Mouse (Mus musculus) stomach, embryonic 15.5 days (tissue): ENCODE measurements at regions not wholly inside any gene's neighbourhood (a gene's known extent, or its start where the extent isn't known, plus 50 kb on each side); places are given as distances from the start of the nearest gene placed in this dataset.

Source experiments
- ATAC-seq: fragments of 200-750 bp; cut with Nextera tagmentation; 2 replicates; pipeline ENCODE4 v1.8.0; 2017; ENCODE audit warnings: low read depth, moderate number of reproducible peaks, moderate TSS enrichment; ENCODE audit not compliant: insufficient read depth, low FRiP score
- H3K27ac ChIP-seq: fragments of 300-500 bp; sonication (generic); 2 replicates; pipeline ENCODE4 v1.5.1; 2015; ENCODE audit warnings: mild to moderate bottlenecking, inconsistent platforms
- H3K27me3 ChIP-seq: fragments of 300-500 bp; sonication (generic); replicated peaks from 2 replicates; pipeline ENCODE4 v1.6.1; 2015; ENCODE audit warnings: inconsistent platforms
- H3K36me3 ChIP-seq: fragments of 300-500 bp; sonication (generic); 2 replicates; pipeline ENCODE4 v1.6.1; 2015; ENCODE audit warnings: inconsistent platforms
- H3K4me1 ChIP-seq: fragments of 300-500 bp; sonication (generic); 2 replicates; pipeline ENCODE4 v1.6.1; 2015; ENCODE audit warnings: inconsistent platforms
- H3K4me2 ChIP-seq: fragments of 300-500 bp; sonication (generic); 2 replicates; pipeline ENCODE4 v1.6.1; 2015; ENCODE audit warnings: mild to moderate bottlenecking, inconsistent platforms
- H3K4me3 ChIP-seq: fragments of 300-500 bp; sonication (generic); replicated peaks from 2 replicates; pipeline ENCODE4 v1.5.1; 2015; ENCODE audit warnings: inconsistent platforms
- H3K9ac ChIP-seq: fragments of 300-500 bp; sonication (generic); 2 replicates; pipeline ENCODE4 v1.6.1; 2015; ENCODE audit warnings: inconsistent platforms
- H3K9me3 ChIP-seq: fragments of 300-500 bp; sonication (generic); 2 replicates; pipeline ENCODE4 v1.6.1; 2016; ENCODE audit warnings: inconsistent platforms
- WGBS: fragments of 180-500 bp; shearing (Covaris S2); methylation state at CpG from one replicate; pipeline ENCODE4 v1.1.7; 2015; 5-methylcytosine and 5-hydroxymethylcytosine counted together

GRCm38 (mm10) chr8:9072724-9073123 lies 382.4 kb upstream of the Arglu1 start:
- no peak for ATAC-seq
- H3K27me3 ChIP-seq: no peaks in the 10 kb centered on the region
- H3K9me3 ChIP-seq: no peaks in the 10 kb centered on the region
- peaks cover 5% of the 10 kb centered on the region for H3K4me1 ChIP-seq
- WGBS: 88% methylated on average over 4 of the region's 4 CpGs
- H3K36me3 ChIP-seq: no peaks in the 10 kb centered on the region
- H3K9ac ChIP-seq: no peak overlapping the region
- H3K4me3 ChIP-seq: no peak overlapping the region
- no peak overlapping the region for H3K27ac ChIP-seq
- no peak overlapping the region for H3K4me2 ChIP-seq

DNA sequence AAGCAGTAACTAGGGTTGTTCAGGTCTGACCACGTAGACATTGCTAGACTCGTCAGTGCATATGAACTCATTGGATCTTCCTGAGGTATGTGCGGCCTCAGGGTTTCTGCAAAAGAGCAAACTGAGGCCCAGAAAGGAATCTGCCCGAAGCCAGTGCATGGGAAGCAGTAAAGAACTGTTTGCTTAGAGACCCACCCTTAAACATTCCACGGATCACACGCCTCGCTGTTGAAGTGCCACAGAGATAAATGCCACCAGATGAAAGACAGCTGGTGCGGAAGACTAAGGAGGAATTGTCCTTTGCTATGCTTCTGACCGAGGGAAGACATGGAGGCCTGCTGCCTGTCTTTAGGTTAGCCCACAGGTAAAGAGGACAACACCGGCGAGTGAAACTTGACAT lies 382.0 kb upstream of the Arglu1 start:
- Histone ChIP-seq H3K9ac (no peak overlapping the region), H3K4me3 (no peak overlapping the region), H3K36me3 (no peaks in the 10 kb centered on the region), H3K4me2 (no peak overlapping the region), H3K4me1 (peaks cover 5% of the 10 kb centered on the region), H3K27me3 (no peaks in the 10 kb centered on the region), H3K9me3 (no peaks in the 10 kb centered on the region), H3K27ac (no peak overlapping the region)
- 59% methylated on average over 11 of the region's 11 CpGs for WGBS
- ATAC-seq: no peak

DNA sequence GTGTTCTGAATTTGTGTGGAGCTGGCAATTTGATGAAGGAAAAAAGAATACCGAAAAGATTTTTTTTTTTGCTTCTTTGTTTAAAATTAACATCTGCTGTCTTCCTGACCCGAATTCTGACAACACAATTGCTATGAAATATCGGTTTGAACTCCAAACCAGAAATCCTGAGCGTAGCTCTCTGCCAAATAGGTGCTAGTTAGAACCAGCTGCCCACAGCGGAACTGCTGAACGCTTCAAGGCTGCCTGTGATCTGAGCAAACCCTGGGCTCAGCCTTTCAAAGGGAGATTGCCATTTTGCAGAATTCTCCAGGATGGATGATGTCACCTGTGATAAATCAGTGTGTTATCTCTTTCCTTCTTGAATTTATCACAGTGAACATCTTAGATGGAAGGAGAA lies 380.6 kb upstream of the Arglu1 start:
- no peaks in the 10 kb centered on the region for H3K27me3 ChIP-seq
- no peak overlapping the region for H3K9ac ChIP-seq
- H3K36me3 ChIP-seq: no peaks in the 10 kb centered on the region
- ATAC-seq: no peak
- H3K4me1 ChIP-seq: peaks cover 5% of the 10 kb centered on the region
- WGBS: 39% methylated on average over 6 of the region's 6 CpGs
- H3K9me3 ChIP-seq: no peaks in the 10 kb centered on the region
- no peak overlapping the region for H3K27ac ChIP-seq
- H3K4me2 ChIP-seq: no peak overlapping the region
- H3K4me3 ChIP-seq: no peak overlapping the region

- Histone ChIP-seq H3K9me3 (no peaks in the 10 kb centered on the region), H3K4me2 (no peak overlapping the region), H3K27ac (no peak overlapping the region), H3K9ac (no peak overlapping the region), H3K27me3 (no peaks in the 10 kb centered on the region), H3K4me1 (peaks cover 5% of the 10 kb centered on the region), H3K4me3 (no peak overlapping the region), H3K36me3 (no peaks in the 10 kb centered on the region)
- WGBS: 41% methylated on average over 7 of the region's 7 CpGs
- peak; percentile 70 for ATAC-seq
These were observed 379.5 kb upstream of the Arglu1 start for GRCm38 (mm10) chr8:9069845-9070244.

- Histone ChIP-seq H3K4me1 (peaks cover 5% of the 10 kb centered on the region), H3K4me2 (no peak overlapping the region), H3K27me3 (no peaks in the 10 kb centered on the region), H3K9me3 (no peaks in the 10 kb centered on the region), H3K27ac (no peak overlapping the region), H3K4me3 (no peak overlapping the region), H3K36me3 (no peaks in the 10 kb centered on the region), H3K9ac (no peak overlapping the region)
- no peak for ATAC-seq
- 54% methylated on average over 1 of the region's 1 CpGs for WGBS
These were observed 377.4 kb upstream of the Arglu1 start for GRCm38 (mm10) chr8:9067731-9068130.

DNA sequence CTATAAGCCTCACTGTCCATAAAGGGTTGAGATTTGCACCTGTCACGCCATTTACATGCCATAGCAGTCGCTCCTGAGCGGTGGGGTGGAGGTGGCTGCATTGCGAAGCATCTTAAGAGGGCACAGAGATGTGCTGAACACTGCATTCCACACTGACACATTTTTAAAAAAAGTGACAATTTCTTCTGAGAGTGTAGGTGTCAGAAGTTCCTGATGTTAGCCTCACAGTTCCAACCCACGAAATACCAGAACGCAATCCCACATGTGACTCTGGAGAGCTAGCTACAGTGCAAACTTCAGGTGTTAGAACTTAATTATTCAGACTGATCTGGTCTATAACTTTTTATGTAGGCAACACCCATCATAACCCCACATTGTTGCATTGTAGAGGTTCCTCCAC lies 369.8 kb upstream of the Arglu1 start:
- ATAC-seq: no peak
- WGBS: 92% methylated on average over 6 of the region's 6 CpGs

GRCm38 (mm10) chr8:9055416-9055819 lies 365.1 kb upstream of the Arglu1 start:
- ATAC-seq: no peak
- H3K27ac ChIP-seq: no peak overlapping the region

More for the DNA sequence above, 369.8 kb upstream of the Arglu1 start:
- Histone ChIP-seq H3K27ac (no peak overlapping the region), H3K4me2 (no peak overlapping the region), H3K4me3 (no peak overlapping the region), H3K9me3 (no peaks in the 10 kb centered on the region), H3K27me3 (no peaks in the 10 kb centered on the region), H3K36me3 (no peaks in the 10 kb centered on the region), H3K9ac (no peak overlapping the region), H3K4me1 (no peaks in the 10 kb centered on the region)

GRCm38 (mm10) chr8:9054801-9055200 lies 364.5 kb upstream of the Arglu1 start:
- no peak for ATAC-seq

More at GRCm38 (mm10) chr8:9055416-9055819, 365.1 kb upstream of the Arglu1 start:
- Histone ChIP-seq H3K9me3 (no peaks in the 10 kb centered on the region), H3K36me3 (no peaks in the 10 kb centered on the region), H3K27me3 (no peaks in the 10 kb centered on the region), H3K4me1 (peaks cover 9% of the 10 kb centered on the region; the same call in 1 of the 2 replicates), H3K4me3 (no peak overlapping the region), H3K4me2 (no peak overlapping the region), H3K9ac (no peak overlapping the region)
- WGBS: 58% methylated on average over 6 of the region's 6 CpGs

DNA sequence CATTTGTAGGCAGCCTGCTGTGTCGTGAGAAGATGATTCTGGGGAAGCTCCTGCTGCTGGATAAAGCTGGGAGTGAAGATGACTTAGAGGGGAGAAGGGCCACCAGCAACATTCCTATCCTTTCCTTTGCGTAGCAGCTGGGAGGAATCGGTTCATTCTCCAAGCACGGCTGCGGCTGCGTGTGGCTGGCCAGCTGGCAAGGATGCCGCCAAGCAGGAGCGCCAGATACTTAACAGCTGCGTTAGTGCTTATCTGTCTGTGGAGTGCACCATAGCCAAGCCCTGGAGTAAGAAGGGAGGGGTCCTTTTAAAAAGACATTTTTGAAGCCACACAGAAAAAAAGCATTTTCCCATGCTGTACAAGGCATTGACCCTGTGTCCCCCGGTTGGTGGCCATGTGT lies 361.4 kb upstream of the Arglu1 start:
- Histone ChIP-seq H3K4me3 (no peak overlapping the region), H3K27me3 (no peaks in the 10 kb centered on the region), H3K9ac (no peak overlapping the region), H3K36me3 (no peaks in the 10 kb centered on the region), H3K27ac (no peak overlapping the region), H3K4me1 (peaks cover 9% of the 10 kb centered on the region; the same call in 1 of the 2 replicates), H3K9me3 (no peaks in the 10 kb centered on the region), H3K4me2 (no peak overlapping the region; the same call in 1 of the 2 replicates)
- no peak for ATAC-seq
- 40% methylated on average over 10 of the region's 10 CpGs for WGBS

More at GRCm38 (mm10) chr8:9054801-9055200, 364.5 kb upstream of the Arglu1 start:
- H3K9ac ChIP-seq: no peak overlapping the region
- H3K9me3 ChIP-seq: no peaks in the 10 kb centered on the region
- 75% methylated on average over 4 of the region's 4 CpGs for WGBS
- no peak overlapping the region for H3K4me3 ChIP-seq
- H3K4me2 ChIP-seq: no peak overlapping the region
- H3K27ac ChIP-seq: no peak overlapping the region
- H3K36me3 ChIP-seq: no peaks in the 10 kb centered on the region
- peaks cover 9% of the 10 kb centered on the region; the same call in 1 of the 2 replicates for H3K4me1 ChIP-seq
- H3K27me3 ChIP-seq: no peaks in the 10 kb centered on the region

GRCm38 (mm10) chr8:9050740-9051475 lies 360.6 kb upstream of the Arglu1 start:
- no peak overlapping the region; the same call in 1 of the 2 replicates for H3K4me2 ChIP-seq
- ATAC-seq: no peak
- WGBS: 69% methylated on average over 11 of the region's 11 CpGs

DNA sequence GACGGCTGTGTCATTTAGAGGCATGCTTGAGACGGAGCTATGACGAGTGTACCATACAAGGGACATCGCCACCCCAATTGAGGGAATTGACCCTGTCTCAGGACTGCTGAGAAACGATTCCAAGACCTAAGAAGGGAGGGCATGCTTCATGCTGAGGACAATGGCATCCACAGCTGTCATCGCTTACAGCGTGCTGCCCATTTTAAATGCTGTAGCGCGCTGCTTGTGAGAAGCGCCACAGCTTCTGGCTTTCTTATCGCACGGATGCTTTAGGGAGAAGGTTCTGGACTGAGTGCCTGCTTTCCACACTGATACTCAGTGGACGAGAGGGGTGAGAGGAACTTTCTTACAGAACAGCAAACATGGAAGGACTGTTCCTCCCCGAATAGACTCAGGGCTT lies 357.8 kb upstream of the Arglu1 start:
- no peak overlapping the region for H3K27ac ChIP-seq
- peaks cover 9% of the 10 kb centered on the region; the same call in 1 of the 2 replicates for H3K4me1 ChIP-seq
- H3K9ac ChIP-seq: no peak overlapping the region
- no peaks in the 10 kb centered on the region for H3K27me3 ChIP-seq
- 85% methylated on average over 14 of the region's 14 CpGs for WGBS
- no peak overlapping the region for H3K4me3 ChIP-seq
- no peak for ATAC-seq
- H3K4me2 ChIP-seq: no peak overlapping the region
- no peaks in the 10 kb centered on the region for H3K36me3 ChIP-seq
- no peaks in the 10 kb centered on the region for H3K9me3 ChIP-seq

More at GRCm38 (mm10) chr8:9050740-9051475, 360.6 kb upstream of the Arglu1 start:
- Histone ChIP-seq H3K9me3 (no peaks in the 10 kb centered on the region), H3K36me3 (no peaks in the 10 kb centered on the region), H3K27me3 (no peaks in the 10 kb centered on the region), H3K27ac (no peak overlapping the region), H3K4me3 (no peak overlapping the region), H3K9ac (no peak overlapping the region), H3K4me1 (peaks cover 9% of the 10 kb centered on the region; the same call in 1 of the 2 replicates)

DNA sequence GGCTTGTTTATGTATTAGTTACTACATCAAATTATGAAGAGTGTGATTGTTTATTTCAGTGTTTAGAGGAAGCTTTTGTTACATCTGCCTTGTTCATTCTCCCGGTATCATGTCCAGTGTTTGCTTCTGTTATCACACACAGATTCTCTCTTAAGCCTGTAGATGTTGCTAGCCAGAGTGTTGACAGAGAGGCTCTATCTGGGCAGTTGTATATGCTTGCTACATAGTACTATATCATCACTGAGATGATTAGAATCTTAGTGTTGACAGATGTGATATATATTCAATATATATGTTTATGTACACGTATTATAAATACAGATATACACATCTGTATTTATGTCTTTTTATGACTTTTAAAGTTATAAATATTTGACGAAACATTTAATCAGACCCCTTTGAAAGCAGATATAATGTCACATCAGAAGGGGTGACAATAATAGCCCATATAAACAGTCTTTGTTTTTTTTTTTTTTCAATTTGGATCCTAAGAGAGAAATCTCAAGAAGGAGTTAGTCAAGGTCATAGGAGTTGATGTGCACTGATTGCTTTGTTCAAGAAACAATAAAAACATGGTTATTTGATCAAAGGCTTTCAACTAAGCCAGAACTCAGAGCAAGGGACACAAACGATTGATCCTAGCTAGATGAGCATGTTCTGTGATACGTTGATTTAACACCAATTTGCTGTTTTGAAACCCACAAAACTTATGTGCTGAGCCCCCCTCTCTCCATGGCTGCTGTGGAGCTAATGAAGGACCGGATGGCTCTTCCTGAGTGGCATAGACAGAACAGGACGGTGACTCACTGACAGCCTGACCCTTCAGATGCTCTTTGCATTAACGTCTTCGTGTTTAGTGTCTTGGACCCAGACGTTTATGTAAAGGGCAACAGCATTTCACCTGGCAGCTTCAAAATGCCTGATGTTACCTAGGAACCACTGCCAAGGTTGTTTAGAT lies 352.8 kb upstream of the Arglu1 start:
- H3K36me3 ChIP-seq: no peaks in the 10 kb centered on the region
- no peaks in the 10 kb centered on the region for H3K9me3 ChIP-seq
- H3K4me1 ChIP-seq: no peaks in the 10 kb centered on the region
- H3K4me3 ChIP-seq: no peak overlapping the region
- no peak overlapping the region for H3K27ac ChIP-seq
- no peaks in the 10 kb centered on the region for H3K27me3 ChIP-seq
- H3K4me2 ChIP-seq: no peak overlapping the region
- WGBS: 47% methylated on average over 10 of the region's 10 CpGs
- no peak overlapping the region for H3K9ac ChIP-seq
- no peak for ATAC-seq
